Mouse (Mus musculus): ENCODE measurements at regions not wholly inside any gene's neighbourhood (a gene's known extent, or its start where the extent isn't known, plus 50 kb on each side); places are given as distances from the start of the nearest gene placed in this dataset.
A peak's percentile ranks its signal among the peaks of the same experiment; 100 is the strongest.

GRCm38 (mm10) chr11:57958233-57958632, 50.6 kb upstream of the Larp1 start:
- 0 out of 2 replicates have a peak, but pooled peaks have one; percentile 34 for TF ChIP-seq EP300 (IDR thresholded peaks at IDR 0.05; ENCODE audit: insufficient read depth, low read depth, low read length)
- no peak for TF ChIP-seq POLR2A (IDR thresholded peaks at IDR 0.05; ENCODE audit: insufficient read depth, low read length)
- TF ChIP-seq CTCF (IDR thresholded peaks at IDR 0.05; ENCODE audit: low read depth, low read length) = no peak
- Histone ChIP-seq H3K27ac (ENCODE audit: insufficient read depth, low read length) (peak overlapping the region; percentile 20), H3K9me3 (replicated peaks; ENCODE audit: control insufficient read depth, insufficient read depth, low read length, poor library complexity, severe bottlenecking) (no peaks in the 10 kb centered on the region), H3K9ac (ENCODE audit: low read depth, poor library complexity, severe bottlenecking) (no peak overlapping the region), H3K27me3 (ENCODE audit: control insufficient read depth, insufficient read depth, low read length, poor library complexity, severe bottlenecking) (no peaks in the 10 kb centered on the region), H3K4me1 (ENCODE audit: control insufficient read depth, insufficient read depth, low read length) (peaks cover 11% of the 10 kb centered on the region), H3K36me3 (ENCODE audit: control insufficient read depth, insufficient read depth, low read length, poor library complexity, severe bottlenecking) (no peaks in the 10 kb centered on the region), H3K4me3 (ENCODE audit: low read depth, low read length) (no peak overlapping the region)

DNA sequence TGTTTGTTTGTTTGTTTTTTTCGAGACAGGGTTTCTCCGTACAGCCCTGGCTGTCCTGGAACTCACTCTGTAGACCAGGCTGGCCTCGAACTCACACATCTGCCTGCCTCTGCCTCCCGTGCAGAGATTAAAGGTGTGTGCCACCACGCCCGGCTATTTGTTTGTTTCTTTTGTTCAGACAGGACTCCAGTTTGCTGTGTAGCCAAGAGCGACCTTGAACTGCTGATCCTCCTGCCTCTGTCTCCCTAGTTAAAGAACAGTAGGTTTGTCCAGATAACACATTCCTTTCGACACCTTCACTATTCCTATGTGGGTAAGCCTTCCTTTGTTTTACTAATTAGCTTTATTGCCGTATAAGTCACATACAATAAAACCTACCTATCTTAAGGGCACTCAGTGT, 52.0 kb upstream of the Larp1 start:
- Histone ChIP-seq H3K27ac (ENCODE audit: insufficient read depth, low read length) (peak overlapping the region; percentile 37; the same call in 1 of the 2 replicates), H3K9ac (ENCODE audit: low read depth, poor library complexity, severe bottlenecking) (no peak overlapping the region), H3K36me3 (ENCODE audit: control insufficient read depth, insufficient read depth, low read length, poor library complexity, severe bottlenecking) (no peaks in the 10 kb centered on the region), H3K4me1 (ENCODE audit: control insufficient read depth, insufficient read depth, low read length) (peaks cover 10% of the 10 kb centered on the region), H3K9me3 (replicated peaks; ENCODE audit: control insufficient read depth, insufficient read depth, low read length, poor library complexity, severe bottlenecking) (no peaks in the 10 kb centered on the region), H3K4me3 (ENCODE audit: low read depth, low read length) (no peak overlapping the region), H3K27me3 (ENCODE audit: control insufficient read depth, insufficient read depth, low read length, poor library complexity, severe bottlenecking) (no peaks in the 10 kb centered on the region)
- peak; percentile 72; the same call in 1 of the 2 replicates for TF ChIP-seq EP300 (IDR thresholded peaks at IDR 0.05; ENCODE audit: insufficient read depth, low read depth, low read length)
- TF ChIP-seq CTCF (IDR thresholded peaks at IDR 0.05; ENCODE audit: low read depth, low read length) = no peak

DNA sequence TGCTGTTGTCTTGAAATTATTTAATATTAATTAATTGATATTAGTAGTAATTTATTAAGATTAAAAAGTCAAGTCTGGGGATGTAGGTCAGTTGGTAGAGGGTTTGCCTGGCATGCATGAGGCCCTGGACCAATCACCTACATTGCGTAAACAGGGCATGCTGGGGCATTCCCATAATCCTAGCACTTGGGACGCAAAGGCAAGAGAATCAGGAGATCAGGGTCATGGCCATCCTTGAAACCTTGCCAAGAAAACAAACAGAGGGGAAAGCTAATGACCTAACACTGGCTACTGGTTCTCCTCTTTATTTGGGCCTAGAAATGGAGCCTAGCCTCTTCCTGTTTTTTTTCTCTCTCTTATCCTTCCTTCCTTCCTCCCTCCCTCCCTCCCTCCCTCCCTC, 52.8 kb upstream of the Larp1 start:
- no peak overlapping the region for H3K9ac ChIP-seq (ENCODE audit: low read depth, poor library complexity, severe bottlenecking)
- H3K9me3 ChIP-seq (replicated peaks; ENCODE audit: control insufficient read depth, insufficient read depth, low read length, poor library complexity, severe bottlenecking) = no peaks in the 10 kb centered on the region
- TF ChIP-seq EP300 (IDR thresholded peaks at IDR 0.05; ENCODE audit: insufficient read depth, low read depth, low read length) (no peak), POLR2A (IDR thresholded peaks at IDR 0.05; ENCODE audit: insufficient read depth, low read length) (no peak), CTCF (IDR thresholded peaks at IDR 0.05; ENCODE audit: low read depth, low read length) (no peak)
- H3K36me3 ChIP-seq (ENCODE audit: control insufficient read depth, insufficient read depth, low read length, poor library complexity, severe bottlenecking) = no peaks in the 10 kb centered on the region
- no peak overlapping the region for H3K27ac ChIP-seq (ENCODE audit: insufficient read depth, low read length)
- H3K27me3 ChIP-seq (ENCODE audit: control insufficient read depth, insufficient read depth, low read length, poor library complexity, severe bottlenecking) = no peaks in the 10 kb centered on the region
- no peak overlapping the region for H3K4me3 ChIP-seq (ENCODE audit: low read depth, low read length)
- peaks cover 8% of the 10 kb centered on the region for H3K4me1 ChIP-seq (ENCODE audit: control insufficient read depth, insufficient read depth, low read length)

GRCm38 (mm10) chr11:57955476-57955875, 53.4 kb upstream of the Larp1 start:
- Histone ChIP-seq H3K9me3 (replicated peaks; ENCODE audit: control insufficient read depth, insufficient read depth, low read length, poor library complexity, severe bottlenecking) (no peaks in the 10 kb centered on the region), H3K4me1 (ENCODE audit: control insufficient read depth, insufficient read depth, low read length) (peaks cover 6% of the 10 kb centered on the region), H3K36me3 (ENCODE audit: control insufficient read depth, insufficient read depth, low read length, poor library complexity, severe bottlenecking) (no peaks in the 10 kb centered on the region), H3K9ac (ENCODE audit: low read depth, poor library complexity, severe bottlenecking) (no peak overlapping the region), H3K27me3 (ENCODE audit: control insufficient read depth, insufficient read depth, low read length, poor library complexity, severe bottlenecking) (no peaks in the 10 kb centered on the region), H3K4me3 (ENCODE audit: low read depth, low read length) (no peak overlapping the region), H3K27ac (ENCODE audit: insufficient read depth, low read length) (no peak overlapping the region)
- TF ChIP-seq POLR2A (IDR thresholded peaks at IDR 0.05; ENCODE audit: insufficient read depth, low read length) = no peak
- no peak for TF ChIP-seq CTCF (IDR thresholded peaks at IDR 0.05; ENCODE audit: low read depth, low read length)
- no peak for TF ChIP-seq EP300 (IDR thresholded peaks at IDR 0.05; ENCODE audit: insufficient read depth, low read depth, low read length)

GRCm38 (mm10) chr11:57954510-57955184, 54.2 kb upstream of the Larp1 start:
- H3K27ac ChIP-seq (ENCODE audit: insufficient read depth, low read length) = no peak overlapping the region
- TF ChIP-seq EP300 (IDR thresholded peaks at IDR 0.05; ENCODE audit: insufficient read depth, low read depth, low read length) (no peak), CTCF (IDR thresholded peaks at IDR 0.05; ENCODE audit: low read depth, low read length) (no peak), POLR2A (IDR thresholded peaks at IDR 0.05; ENCODE audit: insufficient read depth, low read length) (no peak)
- no peaks in the 10 kb centered on the region for H3K27me3 ChIP-seq (ENCODE audit: control insufficient read depth, insufficient read depth, low read length, poor library complexity, severe bottlenecking)
- H3K4me3 ChIP-seq (ENCODE audit: low read depth, low read length) = no peak overlapping the region
- H3K36me3 ChIP-seq (ENCODE audit: control insufficient read depth, insufficient read depth, low read length, poor library complexity, severe bottlenecking) = no peaks in the 10 kb centered on the region
- H3K9ac ChIP-seq (ENCODE audit: low read depth, poor library complexity, severe bottlenecking) = no peak overlapping the region
- peaks cover 6% of the 10 kb centered on the region for H3K4me1 ChIP-seq (ENCODE audit: control insufficient read depth, insufficient read depth, low read length)
- H3K9me3 ChIP-seq (replicated peaks; ENCODE audit: control insufficient read depth, insufficient read depth, low read length, poor library complexity, severe bottlenecking) = no peaks in the 10 kb centered on the region

GRCm38 (mm10) chr11:57953694-57954093, 55.2 kb upstream of the Larp1 start:
- Histone ChIP-seq H3K4me3 (ENCODE audit: low read depth, low read length) (no peak overlapping the region), H3K4me1 (ENCODE audit: control insufficient read depth, insufficient read depth, low read length) (peaks cover 6% of the 10 kb centered on the region), H3K27me3 (ENCODE audit: control insufficient read depth, insufficient read depth, low read length, poor library complexity, severe bottlenecking) (no peaks in the 10 kb centered on the region), H3K36me3 (ENCODE audit: control insufficient read depth, insufficient read depth, low read length, poor library complexity, severe bottlenecking) (no peaks in the 10 kb centered on the region), H3K9ac (ENCODE audit: low read depth, poor library complexity, severe bottlenecking) (no peak overlapping the region), H3K9me3 (replicated peaks; ENCODE audit: control insufficient read depth, insufficient read depth, low read length, poor library complexity, severe bottlenecking) (no peaks in the 10 kb centered on the region), H3K27ac (ENCODE audit: insufficient read depth, low read length) (no peak overlapping the region)
- TF ChIP-seq EP300 (IDR thresholded peaks at IDR 0.05; ENCODE audit: insufficient read depth, low read depth, low read length) (no peak), CTCF (IDR thresholded peaks at IDR 0.05; ENCODE audit: low read depth, low read length) (no peak)

Data from ES-Bruce4 (cell line).